Mouse (Mus musculus): ENCODE results near the gene Zfp335. TPM values are rescaled to one million over a fixed set of nuclear protein-coding genes. Genes with fewer than 3 reads are reported as not detected.

Zfp335 gene
- polyA plus RNA-seq, 1 experiment from 2014 or later = 11.3 TPM

Other genes with a start within 250 kb of the Zfp335 start
- not detected in 2 replicates for gene Wfdc11, start 237.7 kb downstream of the Zfp335 start, polyA plus RNA-seq (2015; fragmentation: Nextera tagmentation; extraction: Ambion mirVana)
- gene Wfdc13, start 226.7 kb downstream of the Zfp335 start, polyA plus RNA-seq (2015; fragmentation: Nextera tagmentation; extraction: Ambion mirVana) = 4.2 and 5.5 TPM in 2 replicates
- gene Spint4, start 213.3 kb downstream of the Zfp335 start, polyA plus RNA-seq (2015; fragmentation: Nextera tagmentation; extraction: Ambion mirVana) = not detected in 2 replicates
- not detected in 2 replicates for gene Spint5, start 196.5 kb downstream of the Zfp335 start, polyA plus RNA-seq (2015; fragmentation: Nextera tagmentation; extraction: Ambion mirVana)
- 1.3 and 1.9 TPM in 2 replicates for gene Wfdc3, start 165.8 kb downstream of the Zfp335 start, polyA plus RNA-seq (2015; fragmentation: Nextera tagmentation; extraction: Ambion mirVana)
- gene Dnttip1, start 165.8 kb downstream of the Zfp335 start, polyA plus RNA-seq (2015; fragmentation: Nextera tagmentation; extraction: Ambion mirVana) = 58.0 and 58.3 TPM in 2 replicates
- gene Ube2c, start 141.9 kb downstream of the Zfp335 start, polyA plus RNA-seq (2015; fragmentation: Nextera tagmentation; extraction: Ambion mirVana) = 332 and 335 TPM in 2 replicates
- gene Tnnc2, start 131.8 kb downstream of the Zfp335 start, polyA plus RNA-seq (2015; fragmentation: Nextera tagmentation; extraction: Ambion mirVana) = 15.7 and 377 TPM in 2 replicates
- gene Snx21, start 125.9 kb downstream of the Zfp335 start, polyA plus RNA-seq (2015; fragmentation: Nextera tagmentation; extraction: Ambion mirVana) = 26.3 and 26.5 TPM in 2 replicates
- 23.8 and 23.9 TPM in 2 replicates for gene Acot8, start 106.9 kb downstream of the Zfp335 start, polyA plus RNA-seq (2015; fragmentation: Nextera tagmentation; extraction: Ambion mirVana)
- gene Zswim3, start 106.7 kb downstream of the Zfp335 start, polyA plus RNA-seq (2015; fragmentation: Nextera tagmentation; extraction: Ambion mirVana) = 8.8 TPM in 2 replicates
- gene Zswim1, start 89.1 kb downstream of the Zfp335 start, polyA plus RNA-seq (2015; fragmentation: Nextera tagmentation; extraction: Ambion mirVana) = 15.6 and 16.5 TPM in 2 replicates
- gene Spata25, start 83.2 kb downstream of the Zfp335 start, polyA plus RNA-seq (2015; fragmentation: Nextera tagmentation; extraction: Ambion mirVana) = not detected in 2 replicates
- 159 and 162 TPM in 2 replicates for gene Ctsa, start 78.9 kb downstream of the Zfp335 start, polyA plus RNA-seq (2015; fragmentation: Nextera tagmentation; extraction: Ambion mirVana)
- 7.2 and 7.9 TPM in 2 replicates for gene Neurl2, start 78.3 kb downstream of the Zfp335 start, polyA plus RNA-seq (2015; fragmentation: Nextera tagmentation; extraction: Ambion mirVana)
- gene Pltp, start 54.0 kb downstream of the Zfp335 start, polyA plus RNA-seq (2015; fragmentation: Nextera tagmentation; extraction: Ambion mirVana) = 60.1 and 76.5 TPM in 2 replicates
- 58.6 and 69.6 TPM in 2 replicates for gene Pcif1, start 32.5 kb downstream of the Zfp335 start, polyA plus RNA-seq (2015; fragmentation: Nextera tagmentation; extraction: Ambion mirVana)
- gene Mmp9, start 29.0 kb upstream of the Zfp335 start, polyA plus RNA-seq (2015; fragmentation: Nextera tagmentation; extraction: Ambion mirVana) = 5.4 and 5.5 TPM in 2 replicates
- gene Slc12a5, start 49.0 kb upstream of the Zfp335 start, polyA plus RNA-seq (2015; fragmentation: Nextera tagmentation; extraction: Ambion mirVana) = 0.26 and 0.46 TPM in 2 replicates
- gene Ncoa5, start 123.1 kb upstream of the Zfp335 start, polyA plus RNA-seq (2015; fragmentation: Nextera tagmentation; extraction: Ambion mirVana) = 49.5 and 49.9 TPM in 2 replicates
- 7.0 and 7.5 TPM in 2 replicates for gene Cd40, start 143.9 kb upstream of the Zfp335 start, polyA plus RNA-seq (2015; fragmentation: Nextera tagmentation; extraction: Ambion mirVana)
- not detected in 2 replicates for gene 1700025C18Rik, start 179.0 kb upstream of the Zfp335 start, polyA plus RNA-seq (2015; fragmentation: Nextera tagmentation; extraction: Ambion mirVana)

All from stomach, embryonic 16.5 days (tissue).